Mouse (Mus musculus): ENCODE measurements around the gene Nuf2.
"Not testable (repeated sequence)": the region's sequence is repeated elsewhere in the genome, so short reads cannot be mapped to it uniquely, and the experiment has no call there.

The Nuf2 gene

DNA sequence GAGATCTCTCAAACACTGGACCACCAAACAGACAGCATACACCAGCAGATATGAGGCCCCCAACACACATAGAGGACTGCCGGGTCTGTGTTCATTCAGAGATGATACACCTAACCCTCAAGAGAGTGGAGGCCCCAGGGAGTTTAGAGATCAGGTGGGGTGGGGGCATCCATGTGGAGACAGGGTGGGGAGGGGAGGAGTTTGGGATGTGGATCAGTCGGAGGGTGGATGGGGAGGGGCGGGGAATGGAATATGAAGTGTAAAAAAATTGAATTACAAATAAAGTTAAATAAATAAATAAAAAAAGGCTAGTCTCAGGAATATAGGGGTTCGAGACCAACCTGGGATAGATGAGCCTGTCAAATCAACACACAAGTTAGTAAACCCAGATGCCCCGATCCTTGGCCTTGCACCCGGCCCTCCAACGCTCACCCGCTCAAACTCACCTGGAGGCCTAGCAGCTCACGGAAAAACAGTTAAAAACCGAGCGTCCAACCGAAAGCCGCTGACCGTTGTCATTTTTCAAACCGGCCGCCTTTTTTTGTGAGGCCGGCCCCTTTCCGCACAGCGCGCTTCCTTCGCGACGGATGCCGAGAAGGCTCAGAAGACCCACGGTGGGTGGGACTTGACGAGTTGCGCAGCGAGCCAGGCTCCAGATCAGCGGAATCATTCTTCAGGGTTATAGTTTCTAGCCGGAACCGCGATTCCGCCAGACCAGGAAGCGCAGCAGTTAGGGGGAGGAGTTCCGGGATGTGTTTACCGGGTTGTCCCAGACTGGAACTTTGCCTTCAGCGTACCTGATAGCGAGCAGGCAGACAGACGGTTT, at the start of gene Nuf2:
Nuf2 (minus strand) TSS at position 589 of the 826 bp plus-strand sequence.
- DNase-seq (ENCODE audit: low read depth, low spot score), result peak; percentile 97

DNA sequence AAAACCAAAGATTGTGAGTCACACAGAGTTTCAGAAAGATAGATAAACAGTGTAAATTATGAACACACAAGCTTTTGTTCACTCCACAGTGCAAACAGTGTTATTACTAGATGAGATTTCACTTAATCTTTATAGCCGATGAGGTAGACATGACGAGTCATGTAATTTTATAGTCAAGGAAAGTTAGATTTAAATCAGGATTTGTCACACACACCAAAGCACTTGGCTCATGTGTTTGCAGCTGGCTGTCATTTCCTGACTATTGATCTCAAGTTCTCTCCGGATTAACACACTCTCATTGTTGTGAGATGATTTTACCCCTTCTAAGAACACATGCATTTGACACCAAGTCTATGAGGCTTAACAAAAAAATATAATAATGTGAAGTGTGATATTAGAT, 48.3 kb upstream of the Nuf2 start:
- DNase-seq (ENCODE audit: low read depth, low spot score), result no peak

- no peak for DNase-seq (ENCODE audit: low read depth, low spot score)
Measured at GRCm38 (mm10) chr1:169574136-169574535, 42.9 kb upstream of the Nuf2 start.

DNA sequence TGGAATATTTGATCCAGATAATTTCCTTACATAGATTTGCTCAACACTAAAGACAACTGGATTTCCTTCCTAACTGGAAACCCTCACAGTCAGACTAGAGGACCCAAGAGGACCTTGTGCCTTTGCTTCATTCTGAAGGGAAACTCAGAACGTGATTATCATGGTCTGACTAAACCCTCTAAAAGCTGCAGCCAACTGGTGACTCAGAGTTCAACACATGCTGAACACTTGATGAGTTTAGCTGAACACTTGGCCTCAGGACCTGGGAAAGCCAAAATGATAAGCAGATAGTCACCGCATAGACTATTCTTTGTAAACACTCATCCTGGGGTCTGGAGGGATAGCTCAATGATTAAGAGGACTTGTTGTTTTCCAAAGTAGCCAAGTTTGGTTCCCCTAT, 24.4 kb upstream of the Nuf2 start:
- DNase-seq (ENCODE audit: low read depth, low spot score), result no peak

- no peak for DNase-seq (ENCODE audit: low read depth, low spot score)
Measured at GRCm38 (mm10) chr1:169555019-169555418, 23.8 kb upstream of the Nuf2 start.

DNA sequence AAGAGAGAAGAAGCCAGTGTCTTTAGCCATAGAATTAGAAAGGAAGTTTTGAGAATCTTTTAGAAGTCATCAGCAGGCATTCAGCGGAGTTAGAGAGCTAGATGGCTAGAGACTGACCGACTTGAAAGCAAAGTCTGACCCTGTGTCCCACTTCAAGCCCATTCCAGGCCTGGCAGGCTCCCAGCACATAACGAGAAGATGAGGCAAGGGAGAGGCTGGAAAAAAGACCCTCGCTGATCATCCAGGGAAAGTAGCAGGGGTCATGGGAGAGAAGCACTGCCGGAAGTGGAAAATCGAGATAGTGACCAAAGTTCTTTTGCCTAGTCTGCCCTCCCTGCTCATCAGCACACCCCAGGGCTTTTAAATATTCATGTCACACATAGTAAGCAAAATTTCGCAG, 22.2 kb upstream of the Nuf2 start:
- no peak for DNase-seq (ENCODE audit: low read depth, low spot score)

- DNase-seq (ENCODE audit: low read depth, low spot score), result no peak
Measured at GRCm38 (mm10) chr1:169540415-169540814, 9.2 kb upstream of the Nuf2 start.

DNA sequence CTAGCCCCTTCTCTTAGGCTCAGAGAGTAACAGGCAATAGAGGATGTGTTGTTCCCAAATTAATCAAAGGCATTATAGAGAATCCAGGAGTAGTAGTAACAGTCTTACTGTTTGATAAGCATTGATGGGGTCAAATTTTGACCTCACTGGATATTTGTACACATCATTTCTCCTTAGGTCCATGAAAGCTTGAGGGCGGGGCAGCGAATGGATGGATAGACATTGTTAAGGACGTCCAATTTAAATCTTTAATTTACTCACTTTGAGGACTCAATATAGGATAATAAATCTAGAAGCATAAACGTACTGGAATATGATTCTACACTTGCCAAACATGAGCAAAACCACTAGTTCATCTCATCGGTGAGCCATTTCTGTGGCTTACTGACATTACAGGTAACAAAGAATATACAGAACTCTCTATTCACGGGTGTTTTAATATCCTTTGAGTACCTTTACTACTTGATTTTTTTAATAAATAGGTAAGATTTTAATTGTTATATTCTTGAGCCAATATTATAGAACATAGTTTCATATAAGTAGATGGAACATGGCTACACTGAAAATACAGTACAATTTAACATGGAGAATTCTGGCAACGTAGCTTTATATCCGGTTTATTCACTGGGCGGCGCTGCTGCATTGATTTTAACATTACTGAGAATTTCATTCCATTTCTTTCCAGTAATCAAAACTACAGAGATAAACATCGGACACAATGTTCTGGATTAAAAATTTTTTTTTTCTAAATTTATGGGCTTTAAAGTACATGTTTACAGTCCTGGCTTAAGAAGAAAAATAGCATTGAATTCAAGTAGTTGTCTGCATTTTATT, 655 bp upstream of the Nuf2 start:
- DNase-seq (ENCODE audit: low read depth, low spot score), result peak; percentile 11

DNA sequence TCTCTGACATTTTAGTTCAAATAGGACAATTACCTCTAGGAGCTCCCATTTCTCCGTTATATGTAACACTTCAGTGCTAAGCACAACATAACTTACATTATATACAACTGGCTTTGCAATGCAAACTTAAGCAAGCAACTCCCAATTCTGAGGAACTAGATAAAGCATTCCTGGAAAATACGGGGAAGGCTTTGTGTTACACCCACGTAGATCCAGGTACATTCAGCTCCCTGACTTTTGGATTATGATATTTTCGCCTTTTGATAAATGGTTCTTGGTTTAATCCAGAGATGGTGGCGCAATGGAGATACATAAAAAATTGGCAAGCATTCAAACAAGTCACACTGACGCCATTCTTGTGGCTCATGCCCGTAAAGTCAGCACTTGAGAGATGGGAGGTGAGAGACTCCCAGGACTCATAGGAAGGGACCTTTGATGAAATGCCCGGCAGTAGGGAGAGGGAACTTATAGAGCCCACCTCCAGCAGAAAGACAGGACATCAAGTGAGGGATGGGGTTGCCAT, 1.2 kb downstream of the Nuf2 start:
- DNase-seq (ENCODE audit: low read depth, low spot score), result no peak

DNA sequence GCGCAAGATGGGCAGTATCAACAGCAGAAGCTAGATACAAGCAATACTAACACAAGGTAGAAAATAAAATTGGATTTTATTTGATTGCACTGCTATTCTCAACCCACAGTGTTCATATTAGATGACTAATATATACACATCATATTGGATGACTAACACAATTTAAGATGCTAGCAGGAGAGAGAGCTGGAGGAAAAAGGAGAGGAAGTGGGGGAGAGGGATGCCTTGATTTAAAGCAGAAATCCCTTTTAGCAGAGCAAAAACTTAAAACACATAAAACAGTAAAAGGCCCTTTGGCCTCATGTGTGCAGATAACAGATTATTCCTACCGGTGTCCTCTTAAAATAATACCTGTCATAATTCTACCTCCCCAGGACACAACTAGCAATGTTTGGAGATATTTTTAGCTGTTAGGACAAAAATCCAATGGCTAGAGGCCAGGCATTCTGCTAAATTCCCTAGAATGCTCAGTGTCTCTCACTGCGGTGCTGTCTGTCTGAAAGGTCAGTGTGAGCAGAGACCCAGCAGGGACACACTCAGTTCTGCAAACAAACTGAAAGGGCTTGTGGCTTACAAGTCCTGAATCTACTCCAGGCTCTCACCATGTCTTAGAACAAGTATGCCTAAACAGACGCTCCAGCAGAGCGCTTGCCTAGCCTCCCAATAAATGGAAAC, 5.1 kb downstream of the Nuf2 start:
- DNase-seq (ENCODE audit: low read depth, low spot score), result no peak

GRCm38 (mm10) chr1:169519337-169519736, 11.9 kb downstream of the Nuf2 start:
- DNase-seq (ENCODE audit: low read depth, low spot score), result no peak

- not testable (repeated sequence) for DNase-seq (ENCODE audit: low read depth, low spot score)
Measured at GRCm38 (mm10) chr1:169517899-169518517, 13.3 kb downstream of the Nuf2 start.

GRCm38 (mm10) chr1:169517376-169517892, 13.8 kb downstream of the Nuf2 start:
- no peak for DNase-seq (ENCODE audit: low read depth, low spot score)

DNA sequence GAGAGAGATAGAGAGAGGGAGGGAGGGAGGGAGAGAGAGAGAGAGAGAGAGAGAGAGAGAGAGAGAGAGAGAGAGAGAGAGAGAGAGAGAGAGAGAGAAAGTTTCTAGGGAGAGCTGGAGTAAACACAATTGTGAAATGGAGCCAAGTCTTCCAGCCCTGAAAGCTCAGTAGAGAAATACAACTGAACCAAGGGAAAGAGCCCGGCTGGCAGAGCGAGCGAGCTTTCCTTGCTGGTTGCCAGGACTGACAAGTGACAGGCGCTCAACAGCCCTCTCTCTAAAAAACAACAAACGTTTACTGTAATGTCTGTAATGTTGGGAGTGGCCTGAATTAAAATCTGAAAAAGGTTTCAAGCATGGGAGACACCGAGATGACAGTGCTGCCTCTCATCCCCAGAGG, 24.9 kb downstream of the Nuf2 start:
- DNase-seq (ENCODE audit: low read depth, low spot score), result no peak

DNA sequence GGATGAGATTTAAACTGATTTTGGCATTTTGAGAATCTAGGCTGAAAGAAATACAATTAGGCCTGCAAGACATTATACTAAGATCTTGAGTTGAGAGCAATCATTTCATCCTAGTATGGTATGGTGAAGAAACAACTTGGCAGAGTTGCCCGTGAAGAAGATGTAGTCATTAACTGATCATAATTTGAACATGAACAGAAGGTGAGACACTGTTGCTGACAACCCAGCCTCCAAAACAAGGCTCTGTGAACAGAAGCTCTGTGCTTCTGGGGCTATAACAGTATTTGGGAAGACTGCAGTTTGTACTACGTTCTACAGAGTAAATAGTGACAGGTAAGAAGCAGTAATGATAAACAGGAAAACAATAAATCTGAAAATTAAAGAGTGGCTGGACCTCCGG, 28.4 kb downstream of the Nuf2 start:
- DNase-seq (ENCODE audit: low read depth, low spot score), result no peak

- no peak for DNase-seq (ENCODE audit: low read depth, low spot score)
Measured at GRCm38 (mm10) chr1:169495621-169496020, 35.6 kb downstream of the Nuf2 start.

GRCm38 (mm10) chr1:169491561-169491960, 39.7 kb downstream of the Nuf2 start:
- DNase-seq (ENCODE audit: low read depth, low spot score), result no peak

- DNase-seq (ENCODE audit: low read depth, low spot score), result peak; percentile 7
Measured at GRCm38 (mm10) chr1:169485408-169485885, 45.8 kb downstream of the Nuf2 start.

DNA sequence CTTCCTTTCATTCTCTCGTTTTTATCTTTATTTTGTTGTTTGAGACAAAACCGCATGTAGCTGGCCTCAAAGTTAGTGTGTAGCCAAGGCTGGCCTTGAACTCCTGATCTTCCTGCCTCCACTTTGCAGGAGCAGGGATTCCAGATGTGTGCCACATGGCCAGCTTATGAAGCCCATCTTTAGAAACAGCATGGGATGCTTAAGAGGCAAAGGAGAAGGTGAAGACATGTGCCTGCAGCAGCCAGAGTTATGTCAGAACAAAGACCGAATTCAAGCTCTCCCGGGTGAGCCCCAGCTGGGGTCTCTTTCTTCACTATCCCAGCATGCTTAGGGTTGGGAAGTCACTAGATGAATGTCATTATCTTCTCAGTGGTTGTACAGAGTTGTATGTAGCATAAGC, 46.7 kb downstream of the Nuf2 start:
- DNase-seq (ENCODE audit: low read depth, low spot score), result no peak

DNA sequence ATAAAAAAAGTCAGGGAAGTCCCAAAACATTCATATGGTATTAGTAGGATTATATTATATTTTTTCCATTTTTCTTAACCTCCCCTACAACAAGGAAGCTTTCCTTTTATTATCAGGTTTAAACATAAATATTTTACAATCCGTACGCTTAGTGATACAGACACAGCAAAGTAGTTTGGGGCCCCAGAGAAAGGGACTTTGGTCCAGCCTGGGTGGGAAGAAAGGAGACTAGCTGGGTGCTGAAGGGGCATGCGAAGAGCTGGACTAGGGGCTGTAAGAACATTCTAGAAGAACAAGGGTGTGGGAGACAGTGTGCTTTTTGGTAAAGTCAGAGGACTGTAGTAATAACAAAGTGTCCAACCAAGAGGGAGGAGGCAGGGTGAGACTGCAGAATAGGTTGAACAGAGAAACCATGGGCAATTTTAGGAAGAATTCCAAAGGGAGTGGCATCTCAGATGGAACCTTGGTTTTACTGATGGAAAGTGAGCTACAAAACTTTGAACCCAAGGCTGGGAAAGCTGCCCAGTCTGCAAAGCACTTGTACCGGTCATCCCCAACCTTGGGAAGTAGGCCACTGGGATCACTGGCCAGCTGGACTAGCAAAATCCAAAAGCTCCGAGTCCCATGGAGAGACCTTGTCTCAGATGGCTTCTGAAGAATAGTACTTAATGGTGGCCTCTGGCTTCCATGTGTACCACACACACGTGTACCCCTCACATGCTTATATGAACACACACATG, 48.5 kb downstream of the Nuf2 start:
- no peak for DNase-seq (ENCODE audit: low read depth, low spot score)
